Mouse (Mus musculus) kidney, adult 2 months (tissue): Measurements from ENCODE around the gene Il17rc. TPM values are rescaled to one million over a fixed set of nuclear protein-coding genes. Genes with fewer than 3 reads are reported as not detected.

Experiments used
- DNase-seq: peaks from one replicate; pipeline ENCODE4 v3.0.0; 2021
- H3K27ac ChIP-seq: fragments of 200-500 bp; 2 replicates; pipeline ENCODE4 v1.5.1; 2012; ENCODE audit warnings: low read depth, low read length, control low read depth, inconsistent platforms; ENCODE audit not compliant: insufficient read depth
- H3K27me3 ChIP-seq: fragments of 200-500 bp; replicated peaks from 2 replicates; pipeline ENCODE4 v1.6.1; 2012; ENCODE audit warnings: mild to moderate bottlenecking, moderate library complexity, low read length, inconsistent platforms; ENCODE audit not compliant: control insufficient read depth, insufficient read depth
- H3K36me3 ChIP-seq: fragments of 200-500 bp; 2 replicates; pipeline ENCODE4 v1.6.1; 2012; ENCODE audit warnings: mild to moderate bottlenecking, moderate library complexity, low read length, inconsistent platforms; ENCODE audit not compliant: control insufficient read depth, insufficient read depth
- H3K4me1 ChIP-seq: fragments of 200-500 bp; 2 replicates; pipeline ENCODE4 v1.6.1; 2011; ENCODE audit warnings: low read length; ENCODE audit not compliant: control insufficient read depth, insufficient read depth
- H3K4me3 ChIP-seq: fragments of 200-500 bp; 2 replicates; pipeline ENCODE4 v1.5.1; 2011; ENCODE audit warnings: mild to moderate bottlenecking, low read depth, low read length, control low read depth; ENCODE audit not compliant: insufficient read depth
- CTCF ChIP-seq: fragments of 200-500 bp; conservative IDR thresholded peaks from 2 replicates; pipeline ENCODE4 v1.5.1; 2011; ENCODE audit warnings: low read depth, mild to moderate bottlenecking, control low read depth, low read length, moderate library complexity, mixed read lengths; ENCODE audit not compliant: insufficient read depth, insufficient read length
- POLR2A ChIP-seq: fragments of 200-500 bp; IDR thresholded peaks from one replicate; pipeline ENCODE4 v1.6.1; 2011; ENCODE audit warnings: low read depth, low read length, control low read depth
- WGBS: fragments of 180-500 bp; shearing (Covaris S2); methylation state at CpG from one replicate; pipeline ENCODE4 v1.1.7; 2018; 5-methylcytosine and 5-hydroxymethylcytosine counted together
- polyA plus RNA-seq: library from polyadenylated mRNA; depleted of rRNA; stranded (reverse); fragments of >200 nt; gene quantifications from 2 replicates; pipeline ENCODE4 v1.2.3, GENCODE M21; 2012; rRNA removed

Il17rc gene
- 37.6 and 41.8 TPM in 2 replicates for polyA plus RNA-seq

GRCm38 (mm10) chr6:113471297-113471936, at the start of gene Il17rc:
Il17rc (plus strand) TSS chr6:113471427.
- TF ChIP-seq POLR2A (no peak), CTCF (no peak)
- no peaks in the 10 kb centered on the region for H3K36me3 ChIP-seq
- 10% methylated on average over 12 of the region's 12 CpGs for WGBS
- no peaks in the 10 kb centered on the region for H3K27me3 ChIP-seq
- peak; percentile 89 for DNase-seq
- peak within 1 kb of the TSS; percentile 37 for H3K4me3 ChIP-seq
- peak within 1 kb of the TSS; percentile 36; the same call in 1 of the 2 replicates for H3K27ac ChIP-seq
- H3K4me1 ChIP-seq: peaks cover 5% of the 10 kb centered on the region; the same call in 1 of the 2 replicates

- TF ChIP-seq CTCF (no peak), POLR2A (no peak)
- H3K36me3 ChIP-seq: no peaks in the 10 kb centered on the region
- DNase-seq: no peak
- H3K27me3 ChIP-seq: no peaks in the 10 kb centered on the region
- no peak overlapping the region for H3K4me3 ChIP-seq
- H3K4me1 ChIP-seq: peaks cover 10% of the 10 kb centered on the region; the same call in 1 of the 2 replicates
- no peak overlapping the region for H3K27ac ChIP-seq
- WGBS: 63% methylated on average over 4 of the region's 4 CpGs
These were observed 48.2 kb upstream of the Il17rc start for GRCm38 (mm10) chr6:113423000-113423399.

- WGBS: 74% methylated on average over 7 of the region's 7 CpGs
- TF ChIP-seq CTCF (no peak), POLR2A (no peak)
- no peak overlapping the region for H3K4me3 ChIP-seq
- peaks cover 4% of the 10 kb centered on the region; the same call in 1 of the 2 replicates for H3K4me1 ChIP-seq
- H3K36me3 ChIP-seq: no peaks in the 10 kb centered on the region
- no peak overlapping the region for H3K27ac ChIP-seq
- DNase-seq: peak; percentile 52
- H3K27me3 ChIP-seq: no peaks in the 10 kb centered on the region
These were observed 47.0 kb upstream of the Il17rc start for GRCm38 (mm10) chr6:113424187-113424586.

GRCm38 (mm10) chr6:113426696-113427095, 44.5 kb upstream of the Il17rc start:
- Histone ChIP-seq H3K4me1 (no peaks in the 10 kb centered on the region), H3K27ac (no peak overlapping the region), H3K4me3 (no peak overlapping the region), H3K27me3 (no peaks in the 10 kb centered on the region), H3K36me3 (no peaks in the 10 kb centered on the region)
- no peak for TF ChIP-seq CTCF
- no peak for TF ChIP-seq POLR2A
- 94% methylated on average over 4 of the region's 4 CpGs for WGBS
- no peak for DNase-seq

- Histone ChIP-seq H3K36me3 (no peaks in the 10 kb centered on the region), H3K27ac (no peak overlapping the region), H3K4me1 (no peaks in the 10 kb centered on the region), H3K27me3 (no peaks in the 10 kb centered on the region), H3K4me3 (no peak overlapping the region)
- peak; percentile 75 for TF ChIP-seq CTCF
- TF ChIP-seq POLR2A: no peak
- DNase-seq: peak; percentile 52
- WGBS: 51% methylated on average over 3 of the region's 3 CpGs
These were observed 43.8 kb upstream of the Il17rc start for GRCm38 (mm10) chr6:113427397-113427796.

GRCm38 (mm10) chr6:113428006-113428405, 43.2 kb upstream of the Il17rc start:
- Histone ChIP-seq H3K4me3 (no peak overlapping the region), H3K27ac (no peak overlapping the region), H3K27me3 (no peaks in the 10 kb centered on the region), H3K36me3 (no peaks in the 10 kb centered on the region), H3K4me1 (no peaks in the 10 kb centered on the region)
- TF ChIP-seq CTCF: no peak
- TF ChIP-seq POLR2A: no peak
- no peak for DNase-seq
- 91% methylated on average over 16 of the region's 16 CpGs for WGBS

GRCm38 (mm10) chr6:113429965-113430364, 41.3 kb upstream of the Il17rc start:
- Histone ChIP-seq H3K27ac (no peak overlapping the region), H3K27me3 (no peaks in the 10 kb centered on the region), H3K4me3 (no peak overlapping the region), H3K36me3 (no peaks in the 10 kb centered on the region), H3K4me1 (no peaks in the 10 kb centered on the region)
- TF ChIP-seq POLR2A (no peak), CTCF (no peak)
- 71% methylated on average over 3 of the region's 3 CpGs for WGBS
- no peak for DNase-seq
